Mouse (Mus musculus) urinary bladder, postnatal 14 days (tissue): ENCODE measurements around the gene Pdzk1ip1.
A peak's percentile ranks its signal among the peaks of the same experiment; 100 is the strongest.

ENCODE experiments used
- DNase-seq: peaks from one replicate; pipeline ENCODE4 v3.0.0; 2021; ENCODE audit warnings: low spot score

Gene Pdzk1ip1

DNA sequence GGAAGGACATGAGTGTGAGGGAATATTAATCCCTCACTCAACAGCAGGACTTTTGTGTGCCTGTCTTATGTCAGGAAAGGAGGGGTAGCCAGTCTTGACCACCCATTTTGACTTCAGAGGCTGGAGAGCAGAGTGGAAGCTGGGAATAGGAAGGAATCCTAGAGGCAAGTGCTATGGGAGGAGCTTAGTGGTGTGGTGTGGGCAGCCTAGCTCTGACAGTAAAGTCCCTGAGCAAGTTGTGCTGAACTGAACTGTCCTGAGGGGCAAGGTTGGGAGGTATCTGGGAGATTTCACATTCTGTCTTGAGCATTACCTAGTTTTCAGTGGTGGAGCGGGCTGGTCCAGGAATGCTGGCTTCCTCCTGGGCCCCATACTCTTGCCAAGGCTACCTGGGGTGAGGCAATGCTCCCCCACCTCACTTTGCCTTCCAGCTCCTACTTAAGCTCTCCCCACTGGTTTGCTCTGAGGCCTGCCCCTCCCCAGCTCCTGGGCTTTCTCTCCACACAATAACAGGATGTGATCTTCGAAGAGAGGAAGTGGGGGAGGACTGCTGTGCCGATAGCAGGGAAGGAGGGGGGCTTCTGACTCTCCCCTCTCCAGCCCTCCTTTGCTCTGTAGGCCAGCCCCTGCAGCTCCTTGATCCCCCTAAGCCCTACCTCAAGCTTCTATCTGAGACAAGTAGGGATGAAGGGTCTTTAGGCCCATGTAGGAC, 13.1 kb upstream of the Pdzk1ip1 start:
- DNase-seq, result no peak

DNA sequence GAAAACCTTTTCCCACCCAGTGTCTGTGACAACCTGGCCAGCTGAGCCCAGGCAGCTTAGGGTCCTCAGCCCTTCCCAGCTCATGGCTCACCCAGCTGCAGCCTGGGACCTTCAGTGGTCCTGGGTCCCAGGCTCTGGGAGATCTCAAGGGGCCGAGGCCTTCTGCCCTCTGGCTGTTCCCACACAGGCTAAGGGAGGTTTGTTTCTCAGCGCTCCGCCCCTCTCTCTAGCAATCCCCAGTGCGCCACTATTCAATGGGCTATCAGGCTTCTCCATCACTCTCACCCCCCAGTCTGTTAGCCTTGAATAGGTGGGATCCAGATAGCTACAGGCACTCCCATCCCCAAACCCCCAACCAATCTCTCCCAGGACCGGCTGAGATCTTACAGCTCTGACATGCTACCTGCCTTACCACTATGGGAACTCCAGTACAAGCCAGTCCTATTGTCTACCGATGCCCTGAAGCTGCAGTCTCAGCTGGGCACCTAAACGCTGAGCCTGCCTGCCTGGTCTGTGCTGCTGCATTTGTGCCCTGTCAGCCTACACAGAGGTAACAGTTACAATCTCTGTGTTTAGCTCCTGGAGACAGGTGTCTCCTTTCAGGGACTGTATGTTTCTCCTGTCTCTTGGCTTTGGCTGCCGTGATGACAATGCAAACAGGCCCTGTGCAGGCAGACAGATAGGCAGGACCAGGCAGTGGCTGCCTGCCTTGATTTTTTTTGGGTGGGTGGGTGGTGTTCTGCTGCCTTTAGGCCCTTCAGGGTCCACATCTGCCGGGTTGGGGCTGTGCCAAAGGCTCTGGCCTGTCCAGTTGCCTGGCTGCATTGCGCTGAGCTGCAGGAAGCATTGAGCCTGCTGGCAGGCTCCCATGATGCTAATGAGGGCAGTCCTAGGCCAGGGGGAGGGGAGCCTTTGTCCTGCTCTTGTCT, 9.4 kb upstream of the Pdzk1ip1 start:
- peak; percentile 25 for DNase-seq

DNA sequence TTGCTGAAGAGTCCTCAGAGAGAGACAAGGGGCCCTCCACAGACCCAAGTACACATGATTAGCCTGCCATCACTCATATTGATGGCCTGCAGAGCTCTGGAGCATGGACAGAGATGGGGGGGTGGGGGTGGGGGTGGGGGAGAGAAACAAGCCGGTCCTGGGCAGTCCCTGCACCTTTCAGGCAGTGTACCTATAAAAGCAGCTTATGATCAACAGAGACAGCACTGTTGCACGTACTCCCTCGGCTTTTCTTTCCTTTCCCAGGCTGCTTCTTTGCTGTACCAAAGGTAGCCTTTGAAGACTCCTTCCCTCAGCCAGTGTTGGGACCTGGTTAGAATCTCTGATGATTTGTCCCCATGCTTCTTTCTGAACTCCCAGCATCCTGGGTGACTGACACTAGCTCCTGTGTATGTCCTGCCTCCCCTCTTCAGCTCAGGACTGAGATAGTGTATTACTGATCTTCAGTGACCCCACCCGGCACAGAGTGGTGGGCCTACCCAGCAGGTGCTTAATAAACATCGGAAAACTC, 8.6 kb upstream of the Pdzk1ip1 start:
- no peak for DNase-seq

DNA sequence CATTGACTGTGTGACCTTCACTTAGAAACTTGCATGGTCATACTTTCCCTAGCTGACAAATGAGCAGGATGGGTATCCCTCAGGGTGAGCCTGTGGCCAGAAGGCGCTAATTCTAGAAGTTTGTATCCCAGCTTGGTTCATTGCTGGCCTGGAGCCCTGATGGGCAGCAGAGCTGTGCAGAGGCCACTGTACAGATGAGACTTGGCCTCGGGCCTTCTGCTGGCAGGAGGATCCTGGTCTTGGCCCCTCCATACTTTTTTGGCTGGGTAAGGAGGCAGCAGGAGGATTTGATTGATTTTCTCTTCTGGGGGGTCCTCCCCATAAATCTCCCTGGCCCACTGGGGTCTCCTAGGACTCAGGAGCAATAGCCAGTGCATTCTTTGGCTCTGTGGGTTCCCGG, 5.5 kb upstream of the Pdzk1ip1 start:
- no peak for DNase-seq

DNA sequence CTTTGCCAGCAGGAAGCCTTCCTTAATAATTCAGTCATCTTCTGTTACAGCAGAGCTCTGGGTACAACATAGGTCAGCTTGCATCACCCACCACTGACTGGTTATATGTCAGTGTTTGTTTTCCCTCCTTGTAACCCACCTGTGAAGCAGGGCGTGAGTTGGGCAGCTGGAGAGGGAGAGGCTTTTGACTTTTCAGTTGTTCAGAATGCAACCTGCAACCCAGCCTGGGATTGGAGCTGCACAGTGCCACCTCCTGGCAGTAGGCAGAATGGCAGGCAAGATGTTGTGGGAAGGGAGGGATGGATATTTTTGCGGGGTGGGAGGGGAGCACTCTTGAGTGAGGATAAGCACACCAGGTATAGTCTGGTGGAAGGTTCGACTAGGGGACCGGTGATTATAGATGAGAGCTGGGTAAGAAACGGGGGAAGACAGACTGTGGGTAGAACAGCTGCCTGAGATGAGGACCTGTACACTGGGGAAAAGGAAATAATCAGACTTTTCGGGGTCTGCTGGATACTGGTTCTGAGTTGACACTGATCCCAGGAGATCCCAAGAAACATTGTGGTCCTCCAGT, 2.9 kb upstream of the Pdzk1ip1 start:
- peak; percentile 51 for DNase-seq

DNA sequence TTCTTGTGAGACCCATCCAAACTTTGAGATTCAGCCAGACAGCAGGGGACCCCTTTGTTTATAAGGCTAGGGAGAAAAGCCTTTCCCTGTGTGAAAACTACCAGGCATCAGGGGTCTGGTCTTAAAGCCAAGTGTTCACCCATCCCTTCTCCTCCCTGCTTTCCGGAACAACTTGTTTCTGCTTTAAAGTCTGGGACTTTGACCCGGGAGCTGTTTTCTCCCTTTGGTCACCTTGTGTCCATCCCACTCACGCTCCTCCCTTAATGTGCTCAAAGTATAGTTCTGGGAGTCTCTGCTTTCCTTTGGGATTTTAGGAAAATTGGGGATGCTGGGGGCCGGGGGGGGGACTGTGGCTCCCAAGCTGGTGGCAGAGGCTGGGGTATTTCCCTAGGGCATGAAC, 2.3 kb upstream of the Pdzk1ip1 start:
- no peak for DNase-seq

DNA sequence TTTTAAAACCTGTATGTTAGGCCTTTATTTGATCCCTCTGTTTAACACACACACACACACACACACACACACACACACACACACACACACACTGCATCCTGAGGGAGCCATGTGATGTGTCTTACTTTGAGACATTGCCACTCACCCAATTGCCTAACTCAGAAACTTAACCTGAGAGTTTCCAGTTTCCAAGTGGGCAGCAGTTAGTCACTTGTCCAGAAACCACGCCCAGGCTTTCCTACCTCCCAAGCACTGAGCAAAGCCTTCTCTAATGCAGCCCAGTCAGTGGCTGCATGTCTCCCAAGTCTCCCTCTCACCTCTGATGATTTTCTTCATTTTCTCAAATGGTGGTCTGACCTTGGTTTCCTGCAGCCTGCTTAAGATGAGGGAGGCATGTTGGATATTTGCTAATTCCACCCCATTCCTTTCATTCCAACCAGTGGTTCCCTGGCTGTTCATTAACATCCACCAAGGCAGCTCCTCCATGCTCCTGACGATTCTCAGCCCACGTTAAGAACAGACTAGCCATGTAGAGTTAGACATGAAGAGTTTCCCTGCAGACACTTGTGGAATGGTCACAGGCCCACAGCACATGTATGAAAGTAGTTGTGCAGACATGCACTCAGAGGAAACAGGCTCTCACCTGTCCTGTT, 1.6 kb upstream of the Pdzk1ip1 start:
- DNase-seq, result no peak

DNA sequence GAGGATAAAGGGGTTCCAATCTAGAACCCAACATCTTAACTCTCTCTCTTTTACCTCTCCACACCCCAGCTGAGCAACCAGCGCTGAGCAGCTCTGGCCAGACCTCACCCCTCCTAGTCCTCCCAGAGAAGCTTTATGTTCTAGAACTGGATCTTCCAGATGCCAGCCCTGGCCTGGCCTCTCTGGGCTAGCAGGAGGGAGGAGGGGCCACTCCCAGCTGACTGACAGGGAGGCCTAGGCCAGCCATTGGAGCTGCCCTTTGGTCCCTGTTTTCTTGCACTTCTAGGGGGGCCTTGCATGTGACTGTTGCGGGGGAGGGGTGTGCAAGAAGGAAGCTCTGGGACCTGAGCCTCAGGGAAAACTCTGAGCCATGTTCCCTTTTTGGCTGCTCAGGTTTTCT, 2.1 kb downstream of the Pdzk1ip1 start:
- peak; percentile 63 for DNase-seq

DNA sequence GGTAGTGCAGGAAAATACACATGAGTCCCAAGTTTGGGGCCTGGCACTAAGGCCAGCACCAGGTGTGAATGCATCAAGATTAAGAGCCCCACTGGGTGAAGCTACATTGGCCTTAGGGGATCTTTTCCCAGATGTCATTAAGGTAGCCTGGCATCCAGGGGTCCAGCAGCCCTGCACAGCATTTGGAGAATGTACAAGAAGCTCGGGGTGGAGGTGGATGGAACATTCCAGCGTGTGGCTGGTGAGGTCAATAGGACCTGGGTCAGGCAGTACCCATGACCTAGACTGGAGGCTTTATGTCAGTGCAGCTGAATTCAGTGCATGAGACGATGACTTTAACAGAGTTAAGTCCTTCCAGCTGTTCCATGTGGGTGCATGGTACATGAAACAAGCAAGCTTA, 3.3 kb downstream of the Pdzk1ip1 start:
- DNase-seq, result no peak

DNA sequence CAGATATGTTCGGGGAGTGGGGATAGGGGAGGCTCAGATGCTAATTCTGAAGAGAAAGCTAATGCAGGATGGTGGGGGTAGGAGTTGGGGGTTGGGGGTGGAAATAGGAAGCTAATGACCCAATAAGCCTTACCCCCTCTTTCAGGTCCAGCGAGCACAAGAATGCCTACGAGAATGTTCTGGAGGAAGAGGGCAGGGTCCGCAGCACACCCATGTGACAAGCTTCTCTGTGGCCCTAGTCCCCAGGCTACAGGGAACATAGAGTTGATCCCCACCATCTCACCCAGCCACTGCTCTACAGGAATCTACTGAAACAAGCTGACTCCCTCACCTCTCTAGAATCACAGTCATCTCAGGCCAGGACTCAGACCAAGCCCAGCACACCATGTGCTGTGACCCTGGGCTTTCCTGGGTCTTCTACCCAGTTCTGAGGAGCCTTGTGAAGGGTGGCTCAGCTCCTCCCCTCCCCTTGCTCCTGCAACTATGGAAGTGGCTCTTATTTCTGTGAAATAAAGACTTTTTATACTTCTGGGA, 4.9 kb downstream of the Pdzk1ip1 start:
- no peak for DNase-seq

DNA sequence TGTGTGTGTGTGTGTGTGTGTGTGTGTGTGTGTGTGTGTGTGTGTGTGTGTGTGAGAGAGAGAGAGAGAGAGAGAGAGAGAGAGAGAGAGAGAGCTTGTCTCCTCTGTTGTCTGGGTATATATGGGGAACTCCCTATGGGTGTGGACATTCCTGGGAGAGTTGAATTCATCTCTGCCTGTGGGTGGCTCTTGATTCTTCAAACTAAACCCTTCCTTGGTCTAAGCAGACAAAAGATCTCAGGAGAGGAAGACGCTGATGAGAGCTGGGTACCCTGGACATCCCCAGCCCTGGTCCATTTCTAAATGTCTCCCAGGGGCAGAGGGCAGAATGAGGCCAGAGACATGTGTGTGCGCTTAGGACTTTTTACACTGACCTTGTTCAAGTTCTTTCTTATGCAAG, 5.5 kb downstream of the Pdzk1ip1 start:
- no peak for DNase-seq

DNA sequence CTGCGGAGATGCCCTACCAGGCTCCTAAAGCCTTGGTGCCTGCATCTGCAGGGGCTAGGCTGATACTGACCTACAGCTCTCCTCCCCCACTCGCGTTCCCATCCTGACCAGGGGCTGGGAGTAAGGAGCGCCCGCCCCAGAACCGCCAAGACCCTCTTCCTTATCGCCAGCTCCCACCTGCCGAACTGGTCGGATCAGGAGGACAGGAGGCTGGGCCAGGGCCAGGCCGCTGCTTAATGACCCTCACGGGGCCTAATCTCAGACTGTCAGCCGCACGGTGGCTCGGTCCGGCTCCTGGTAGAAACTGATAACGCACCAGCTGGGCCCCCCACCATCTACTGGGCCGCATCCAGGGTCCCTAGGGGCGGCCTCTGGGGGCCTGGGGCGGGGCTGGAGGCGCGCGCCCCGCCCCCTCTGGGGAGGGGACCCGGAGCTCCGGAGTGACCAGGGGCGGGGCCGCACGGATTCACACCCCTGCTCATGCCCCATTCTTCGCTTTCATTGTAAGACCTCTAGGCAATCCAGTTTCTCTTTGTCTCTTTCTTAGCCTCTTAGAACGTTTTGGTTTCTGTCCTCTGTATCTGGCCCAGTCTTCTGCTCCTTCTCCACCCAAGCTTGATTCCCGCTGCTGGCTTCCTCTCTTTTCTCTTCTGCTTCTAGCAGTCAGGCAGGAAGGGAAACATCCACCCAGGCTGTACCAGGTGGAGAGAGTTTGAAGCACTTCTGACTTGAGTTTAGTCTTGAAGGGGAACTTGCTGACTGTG, 7.3 kb downstream of the Pdzk1ip1 start:
- peak; percentile 60 for DNase-seq

DNA sequence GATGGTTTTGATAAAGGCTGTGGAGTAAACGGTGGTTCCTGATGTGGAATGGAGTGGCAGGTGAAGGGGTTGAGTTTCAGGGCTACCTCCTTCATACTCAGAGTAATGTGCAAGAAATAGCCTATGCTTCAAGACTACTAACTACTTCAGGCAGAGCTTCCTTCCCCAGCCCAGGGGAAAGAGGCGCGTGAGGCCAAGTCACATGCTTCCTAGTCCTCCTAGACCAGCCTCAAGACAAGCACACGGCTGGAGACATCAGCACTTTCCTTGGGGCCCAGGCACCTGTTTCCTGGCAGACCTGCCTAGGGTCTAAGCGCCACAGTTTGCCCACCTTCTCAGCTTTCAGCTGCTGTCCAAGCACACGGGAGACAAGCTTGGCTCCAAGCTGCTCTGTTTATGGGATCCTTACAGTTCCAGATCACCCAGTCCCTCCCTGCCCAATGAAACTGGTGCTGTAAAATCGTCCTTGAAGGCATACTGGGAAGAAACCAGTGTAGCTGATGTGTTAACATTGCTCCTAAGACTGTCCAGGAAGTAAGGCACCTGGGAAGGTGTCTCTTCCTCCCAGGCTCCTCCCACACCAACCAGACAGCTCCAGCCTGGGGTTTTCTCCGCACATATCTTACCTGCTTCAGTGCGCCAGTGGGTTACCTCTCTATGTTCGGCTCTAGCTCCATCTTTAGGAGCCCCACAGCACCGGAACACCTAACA, 8.1 kb downstream of the Pdzk1ip1 start:
- no peak for DNase-seq

DNA sequence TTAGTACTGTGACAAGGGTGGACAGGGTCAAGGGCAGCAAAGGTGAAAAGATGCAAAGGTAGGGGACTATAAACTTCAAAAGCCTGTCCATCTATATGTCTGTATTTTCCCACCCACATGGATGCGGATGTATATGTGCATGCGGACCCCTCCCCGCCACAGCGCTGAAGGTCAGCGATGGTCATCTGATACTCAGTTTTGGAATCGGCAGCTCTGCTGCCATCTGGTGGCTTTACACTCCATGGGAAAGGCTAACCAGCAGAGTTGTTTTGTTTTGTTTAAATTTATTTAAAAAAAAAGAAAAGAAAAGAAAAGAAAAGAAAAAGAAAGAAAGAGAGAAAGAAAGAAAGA, 8.6 kb downstream of the Pdzk1ip1 start:
- no peak for DNase-seq

DNA sequence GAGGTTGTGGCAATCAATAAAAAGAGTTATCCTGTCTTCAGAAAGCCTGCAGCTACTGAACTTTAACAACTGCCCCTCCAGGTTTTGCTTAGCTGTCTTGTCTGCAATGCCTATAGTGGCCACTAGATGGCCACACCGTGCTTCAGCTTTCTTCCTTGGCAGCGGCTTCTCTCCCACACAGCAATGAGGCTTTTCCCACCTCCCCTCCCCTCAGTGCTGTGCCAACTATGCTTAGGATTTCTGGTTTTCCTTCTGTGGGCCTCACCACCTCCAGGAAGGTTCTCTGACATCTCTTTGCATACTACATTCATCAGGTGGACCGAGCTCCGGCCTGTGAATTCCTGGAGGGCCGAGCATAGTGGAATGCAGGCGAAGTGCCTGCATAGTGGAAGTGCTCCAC, 13.2 kb downstream of the Pdzk1ip1 start:
- peak; percentile 62 for DNase-seq

DNA sequence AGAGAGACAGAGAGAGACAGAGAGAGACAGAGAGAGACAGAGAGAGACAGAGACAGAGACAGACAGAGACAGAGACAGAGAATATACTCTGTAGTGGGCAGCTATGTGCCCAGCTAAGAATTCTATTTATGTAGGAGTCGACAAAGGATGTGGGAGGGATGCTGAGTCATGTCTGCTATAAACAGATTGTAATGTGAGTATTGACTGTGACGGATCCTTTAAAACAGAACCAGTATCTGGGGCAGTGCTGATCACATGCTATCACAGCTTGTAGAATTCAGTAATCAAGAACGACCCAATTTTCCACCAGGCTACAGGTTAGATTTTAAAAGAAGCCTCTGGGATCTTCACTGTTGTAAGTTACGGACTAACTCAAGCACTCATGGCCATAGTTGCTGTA, 15.0 kb downstream of the Pdzk1ip1 start:
- no peak for DNase-seq

DNA sequence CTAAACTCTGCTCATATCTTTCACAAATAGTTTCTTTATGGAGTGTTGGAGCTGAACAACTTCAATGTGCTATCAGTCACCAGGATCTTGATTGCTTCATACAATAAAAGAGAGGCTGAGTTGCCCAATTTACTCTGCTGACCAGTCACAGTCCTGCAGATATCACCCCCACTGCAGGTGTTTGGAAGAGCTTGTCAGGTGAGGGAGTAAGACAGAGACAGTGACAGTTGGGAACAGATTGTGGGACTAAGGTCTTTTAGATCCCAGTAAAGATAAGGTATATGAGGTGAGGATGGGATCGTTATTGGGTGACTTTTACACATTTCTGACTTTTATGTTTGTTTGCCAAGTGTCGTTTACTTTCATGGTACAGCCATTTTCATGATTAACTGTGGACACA, 22.7 kb downstream of the Pdzk1ip1 start:
- DNase-seq, result no peak

DNA sequence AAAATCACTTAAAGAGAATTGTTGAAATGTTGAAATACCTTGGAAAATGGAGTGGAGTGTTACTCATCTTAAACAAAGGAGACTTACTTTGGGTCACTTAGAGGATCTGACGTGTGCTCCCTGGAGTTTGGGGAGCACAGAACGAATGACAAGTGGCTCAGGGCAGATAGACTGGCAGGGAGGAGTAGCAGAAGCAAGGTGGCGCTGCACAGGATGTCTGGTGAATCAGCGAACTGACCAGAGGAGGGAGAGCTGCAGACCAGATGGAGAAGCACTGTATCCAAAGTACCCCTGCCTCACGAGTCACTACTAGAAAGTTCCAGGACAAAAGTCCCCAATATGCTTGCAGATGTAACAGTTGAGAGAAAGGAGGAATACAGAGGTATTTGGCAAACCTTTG, 24.8 kb downstream of the Pdzk1ip1 start:
- DNase-seq, result no peak

DNA sequence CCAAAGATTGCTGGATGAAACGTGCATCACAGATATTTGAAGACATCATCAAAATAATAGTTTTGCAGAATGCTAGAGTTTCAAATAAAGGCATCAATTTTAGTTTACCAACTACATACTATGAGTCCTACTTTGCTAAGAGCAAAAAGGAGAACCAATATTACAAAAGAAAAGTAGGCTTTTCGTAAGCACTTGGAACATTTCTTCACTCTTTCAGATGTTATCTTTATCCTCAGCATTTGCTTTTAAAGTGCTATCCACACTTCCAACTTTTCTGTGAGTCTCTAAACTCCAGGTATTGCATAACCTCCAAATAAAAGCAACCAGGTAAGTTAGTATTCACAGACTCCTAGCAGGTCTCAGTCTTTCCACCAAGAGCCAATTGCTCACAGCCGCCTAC, 31.1 kb downstream of the Pdzk1ip1 start:
- no peak for DNase-seq

DNA sequence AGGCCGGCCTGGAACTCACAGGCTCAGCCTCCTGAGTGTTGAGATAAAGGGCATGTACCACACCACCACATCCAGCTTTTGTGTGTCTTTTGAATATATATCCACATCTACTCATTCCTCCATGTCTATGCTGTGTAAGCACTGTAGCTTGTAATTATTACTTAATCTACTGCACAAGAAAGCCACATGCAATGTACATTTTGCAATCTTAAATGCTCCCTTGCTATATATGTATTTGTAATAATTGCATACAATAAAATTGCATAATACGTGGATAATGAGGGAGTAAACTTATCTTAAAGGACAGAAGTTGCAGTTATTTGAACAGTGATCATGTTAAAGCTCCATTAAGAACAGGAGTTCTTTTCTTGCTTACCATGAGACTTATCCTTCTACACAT, 32.7 kb downstream of the Pdzk1ip1 start:
- no peak for DNase-seq

DNA sequence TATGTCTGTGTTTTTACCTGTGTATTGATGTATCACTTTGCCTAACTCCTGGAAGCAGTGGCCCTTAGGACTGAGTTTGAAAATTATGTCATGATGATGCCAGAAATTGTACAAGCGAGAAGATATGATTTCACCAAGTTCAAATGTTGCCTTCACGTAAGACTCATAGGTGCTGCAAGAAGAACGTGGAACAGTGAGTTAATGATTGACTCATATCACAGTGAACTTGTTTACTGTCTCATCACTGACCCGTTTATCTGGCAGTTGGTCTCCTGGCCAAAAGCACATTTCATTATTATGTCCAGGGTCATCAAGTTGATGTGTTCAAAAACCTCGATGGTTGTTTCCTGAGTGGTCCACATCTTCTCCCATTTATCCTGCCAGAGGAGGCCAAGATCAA, 33.1 kb downstream of the Pdzk1ip1 start:
- no peak for DNase-seq
